Mouse (Mus musculus) neural tube, embryonic 14.5 days (tissue): ENCODE measurements around the gene Colgalt2. TPM values are rescaled to one million over a fixed set of nuclear protein-coding genes. Genes with fewer than 3 reads are reported as not detected.
"Not testable (repeated sequence)": the region's sequence is repeated elsewhere in the genome, so short reads cannot be mapped to it uniquely, and the experiment has no call there.

Source experiments
- ATAC-seq: fragments of 200-750 bp; cut with Nextera tagmentation; 2 replicates; pipeline ENCODE4 v1.8.0; 2017; ENCODE audit warnings: low read depth, mild to moderate bottlenecking, moderate TSS enrichment, moderate library complexity
- H3K27ac ChIP-seq: fragments of 300-500 bp; sonication (generic); 2 replicates; pipeline ENCODE4 v1.5.1; 2014; ENCODE audit warnings: low read depth, mild to moderate bottlenecking, control low read depth, low read length, moderate library complexity, mixed read lengths
- H3K27me3 ChIP-seq: fragments of 300-500 bp; sonication (generic); 2 replicates; pipeline ENCODE4 v1.6.1; 2014; ENCODE audit warnings: low read length; ENCODE audit not compliant: control insufficient read depth, insufficient read depth
- H3K36me3 ChIP-seq: fragments of 300-500 bp; sonication (generic); 2 replicates; pipeline ENCODE4 v1.6.1; 2014; ENCODE audit warnings: low read length, mixed read lengths; ENCODE audit not compliant: control insufficient read depth, insufficient read depth
- H3K4me1 ChIP-seq: fragments of 300-500 bp; sonication (generic); 2 replicates; pipeline ENCODE4 v1.6.1; 2014; ENCODE audit warnings: low read length; ENCODE audit not compliant: control insufficient read depth, insufficient read depth
- H3K4me2 ChIP-seq: fragments of 300-500 bp; sonication (generic); 2 replicates; pipeline ENCODE4 v1.6.1; 2014; ENCODE audit warnings: mild to moderate bottlenecking, low read depth, low read length, control low read depth
- H3K4me3 ChIP-seq: fragments of 300-500 bp; sonication (generic); 2 replicates; pipeline ENCODE4 v1.5.1; 2014; ENCODE audit warnings: low read depth, low read length, control low read depth, mixed read lengths
- H3K9ac ChIP-seq: fragments of 300-500 bp; sonication (generic); replicated peaks from 2 replicates; pipeline ENCODE4 v1.6.1; 2014; ENCODE audit warnings: low read depth, mild to moderate bottlenecking, control low read depth, low read length, mixed read lengths
- H3K9me3 ChIP-seq: fragments of 300-500 bp; sonication (generic); 2 replicates; pipeline ENCODE4 v1.6.1; 2016; ENCODE audit warnings: low read length; ENCODE audit not compliant: control insufficient read depth
- WGBS: fragments of 180-500 bp; shearing (Covaris S2); extraction: QIAGEN DNeasy Blood & Tissue Kit; methylation state at CpG from one replicate; pipeline ENCODE4 v1.1.7; 2014; 5-methylcytosine and 5-hydroxymethylcytosine counted together
- polyA plus RNA-seq: library from polyadenylated mRNA; unstranded; fragments of >200 nt; fragmentation: Nextera tagmentation; extraction: Ambion mirVana; gene quantifications from 2 replicates; pipeline ENCODE4 v1.2.1, GENCODE M21; 2014

Gene Colgalt2
- 4.2 and 4.8 TPM in 2 replicates for polyA plus RNA-seq

DNA sequence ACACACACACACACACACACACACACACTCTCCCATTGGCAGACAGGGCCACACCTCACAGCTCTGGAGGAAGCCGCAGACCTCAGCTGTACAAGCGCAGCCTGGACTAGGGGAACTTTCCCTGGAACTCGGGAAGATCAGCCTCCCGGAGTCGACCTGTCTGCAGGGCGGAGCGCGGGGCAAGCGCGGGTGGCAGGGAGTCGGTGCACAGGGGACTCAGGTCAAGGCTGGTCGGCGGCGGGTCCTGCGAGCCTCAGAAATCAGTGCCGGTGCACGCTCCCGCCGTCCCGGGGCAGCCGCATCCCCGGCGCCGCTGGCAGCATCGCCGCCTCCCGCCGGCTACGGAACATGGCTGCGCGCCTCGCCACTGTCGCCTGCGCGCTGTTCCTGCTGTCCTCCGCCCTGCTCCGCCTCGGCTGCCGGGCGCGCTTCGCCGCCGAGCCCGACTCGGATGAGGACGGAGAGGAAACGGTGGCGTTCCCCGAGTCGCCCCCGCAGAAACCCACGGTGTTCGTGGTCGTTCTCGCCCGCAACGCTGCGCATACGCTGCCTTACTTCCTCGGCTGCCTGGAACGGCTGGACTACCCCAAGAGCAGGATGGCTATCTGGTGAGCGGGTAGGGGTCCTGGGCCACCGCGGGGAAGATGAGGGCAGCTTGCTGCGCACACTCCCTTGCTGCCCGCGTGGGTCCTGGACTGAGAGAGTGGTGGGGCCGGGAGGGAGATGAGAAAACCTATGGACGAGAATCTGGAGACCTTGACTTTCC, at the start of gene Colgalt2:
Colgalt2 (plus strand) TSS at position 41 of the 766 bp plus-strand sequence.
- Histone ChIP-seq H3K36me3 (no peaks in the 10 kb centered on the region), H3K27ac (no peak within 1 kb of the TSS), H3K27me3 (no peaks in the 10 kb centered on the region), H3K4me1 (no peaks in the 10 kb centered on the region), H3K4me3 (peak within 1 kb of the TSS; percentile 65), H3K9me3 (no peaks in the 10 kb centered on the region), H3K9ac (peak within 1 kb of the TSS; percentile 65), H3K4me2 (peak within 1 kb of the TSS; percentile 56)
- ATAC-seq, result peak; percentile 81
- under 1% methylated on average over 66 of the region's 70 CpGs for WGBS

DNA sequence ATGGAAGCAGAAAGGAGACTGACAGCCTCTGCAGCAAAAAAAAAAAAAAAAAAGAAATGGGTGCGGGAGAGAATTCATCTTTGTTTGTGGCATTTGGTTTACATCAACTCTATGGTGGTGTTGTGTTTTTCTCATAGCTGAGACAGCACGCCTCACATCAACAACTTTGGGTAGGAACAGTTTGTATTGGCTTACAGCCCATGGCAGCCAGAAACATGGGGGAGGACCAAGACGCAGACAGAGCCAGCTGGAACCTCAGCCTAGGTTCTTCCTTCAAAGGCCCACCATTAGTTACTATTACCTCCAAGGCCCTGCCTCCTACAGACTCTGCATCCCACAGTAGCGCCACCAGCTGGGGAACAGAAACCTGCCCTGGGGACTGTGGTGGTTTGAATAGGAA, 42.9 kb upstream of the Colgalt2 start:
- no peaks in the 10 kb centered on the region for H3K4me1 ChIP-seq
- 87% methylated on average over 4 of the region's 4 CpGs for WGBS

DNA sequence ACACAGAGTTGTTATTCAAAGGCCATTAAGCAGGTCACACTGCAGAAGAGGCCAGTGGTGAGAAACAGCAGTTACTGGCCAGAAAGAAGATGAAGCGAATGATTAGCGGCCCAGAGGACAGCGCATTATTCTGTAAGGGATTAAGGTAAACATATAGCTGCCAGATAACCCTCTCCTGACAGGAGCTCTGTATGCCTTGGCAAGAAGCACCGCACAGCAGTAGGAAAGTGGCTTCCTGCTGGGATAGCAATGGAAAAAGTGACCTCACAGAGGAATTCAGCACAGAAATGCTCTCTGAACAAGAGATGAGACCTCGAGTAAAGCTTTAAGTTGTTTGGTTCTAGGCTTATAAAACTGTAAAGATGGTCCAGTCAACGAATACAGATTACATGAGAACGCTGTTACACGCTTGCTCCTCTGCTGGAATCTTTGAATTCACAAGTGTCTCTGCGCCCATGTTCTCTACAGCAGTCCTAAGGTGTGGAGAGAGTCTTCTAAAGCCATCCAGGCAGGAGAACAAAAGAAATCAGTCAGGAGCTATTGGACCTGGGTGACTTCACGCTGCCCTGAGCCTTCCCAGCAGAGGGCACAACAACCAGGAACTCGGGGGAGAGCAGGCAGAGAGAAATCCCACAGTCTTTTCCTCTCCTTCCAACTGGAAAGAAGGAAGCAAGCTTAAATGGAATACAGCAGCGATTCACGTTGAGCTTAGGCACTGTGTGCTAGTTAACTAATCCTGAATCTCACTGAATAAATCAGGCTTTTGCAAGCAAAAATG, 31.1 kb upstream of the Colgalt2 start:
- Histone ChIP-seq H3K27me3 (no peaks in the 10 kb centered on the region), H3K36me3 (no peaks in the 10 kb centered on the region), H3K27ac (no peak overlapping the region), H3K9me3 (no peaks in the 10 kb centered on the region), H3K4me3 (no peak overlapping the region), H3K9ac (no peak overlapping the region), H3K4me1 (no peaks in the 10 kb centered on the region), H3K4me2 (no peak overlapping the region)
- 51% methylated on average over 13 of the region's 13 CpGs for WGBS
- no peak for ATAC-seq

More for the DNA sequence above, 42.9 kb upstream of the Colgalt2 start:
- no peak for ATAC-seq
- no peak overlapping the region for H3K9ac ChIP-seq
- H3K27me3 ChIP-seq, result no peaks in the 10 kb centered on the region
- no peaks in the 10 kb centered on the region for H3K36me3 ChIP-seq
- H3K9me3 ChIP-seq, result no peaks in the 10 kb centered on the region
- no peak overlapping the region for H3K27ac ChIP-seq
- no peak overlapping the region for H3K4me2 ChIP-seq
- no peak overlapping the region for H3K4me3 ChIP-seq

DNA sequence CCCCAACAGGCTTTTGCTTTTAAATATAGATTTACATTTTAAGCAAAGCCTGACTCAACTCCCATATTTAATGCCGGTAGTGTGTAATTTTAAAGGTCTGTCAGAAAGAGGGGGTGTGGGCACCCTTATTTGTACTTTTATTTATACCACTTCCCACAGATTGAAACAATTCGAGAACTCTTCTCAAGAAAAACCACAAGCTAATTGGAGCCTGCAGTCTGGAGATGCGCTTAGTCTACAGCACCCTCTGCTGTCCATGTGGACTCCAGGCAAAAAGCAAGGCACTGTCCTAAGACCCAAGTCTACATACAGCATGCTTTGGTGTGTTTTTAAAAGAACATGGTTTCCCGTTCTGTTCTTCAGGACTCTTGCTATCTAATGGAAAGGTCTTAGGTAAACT, 30.5 kb upstream of the Colgalt2 start:
- Histone ChIP-seq H3K4me3 (no peak overlapping the region), H3K36me3 (no peaks in the 10 kb centered on the region), H3K27ac (no peak overlapping the region), H3K4me2 (no peak overlapping the region), H3K27me3 (no peaks in the 10 kb centered on the region), H3K9me3 (no peaks in the 10 kb centered on the region), H3K9ac (no peak overlapping the region), H3K4me1 (no peaks in the 10 kb centered on the region)
- 33% methylated on average over 4 of the region's 4 CpGs for WGBS
- peak; percentile 61; the same call in 1 of the 2 replicates for ATAC-seq

DNA sequence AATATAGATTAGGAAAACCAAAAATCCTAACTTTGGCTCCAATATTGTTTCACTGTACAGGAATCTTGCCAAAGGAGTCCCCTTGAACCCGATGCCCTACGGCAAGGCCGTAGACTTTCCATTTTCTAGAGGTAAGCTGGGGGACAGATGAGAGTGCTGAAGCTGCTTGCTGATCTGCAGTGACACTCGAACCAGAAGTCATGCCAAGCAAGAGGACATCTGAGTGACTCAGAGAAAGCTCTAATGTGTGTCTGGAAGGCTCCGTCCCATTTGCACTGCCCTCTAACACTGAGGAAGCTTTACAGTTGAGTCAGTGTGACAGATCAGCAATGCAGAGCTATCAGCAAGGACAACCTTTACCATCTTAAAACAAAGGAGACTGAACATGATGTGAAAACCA, 21.3 kb upstream of the Colgalt2 start:
- ATAC-seq, result no peak
- no peaks in the 10 kb centered on the region for H3K27me3 ChIP-seq
- H3K9me3 ChIP-seq, result no peaks in the 10 kb centered on the region
- H3K4me3 ChIP-seq, result no peak overlapping the region
- H3K27ac ChIP-seq, result no peak overlapping the region
- no peak overlapping the region for H3K9ac ChIP-seq
- H3K4me1 ChIP-seq, result no peaks in the 10 kb centered on the region
- WGBS, result 94% methylated on average over 5 of the region's 5 CpGs
- H3K36me3 ChIP-seq, result no peaks in the 10 kb centered on the region
- no peak overlapping the region for H3K4me2 ChIP-seq

DNA sequence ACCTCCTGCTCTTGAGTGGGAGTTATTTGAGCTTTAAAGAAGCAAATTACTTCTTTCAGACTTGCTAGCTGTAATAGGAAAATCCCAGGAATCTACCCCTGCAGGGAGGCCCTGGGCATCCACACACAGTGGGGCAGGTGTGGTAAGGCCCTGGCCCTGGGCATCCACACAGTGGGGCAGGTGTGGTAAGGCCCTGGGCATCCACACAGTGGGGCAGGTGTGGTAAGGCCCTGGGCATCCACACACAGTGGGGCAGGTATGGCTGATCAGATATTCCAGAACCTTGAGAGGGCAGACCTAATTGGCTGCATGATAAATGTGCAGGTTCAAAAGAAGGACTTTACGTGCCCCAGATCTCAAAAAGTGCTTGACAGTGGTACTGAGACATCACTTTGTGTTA, 15.0 kb upstream of the Colgalt2 start:
- H3K27me3 ChIP-seq, result no peaks in the 10 kb centered on the region
- 97% methylated on average over 1 of the region's 1 CpGs for WGBS

DNA sequence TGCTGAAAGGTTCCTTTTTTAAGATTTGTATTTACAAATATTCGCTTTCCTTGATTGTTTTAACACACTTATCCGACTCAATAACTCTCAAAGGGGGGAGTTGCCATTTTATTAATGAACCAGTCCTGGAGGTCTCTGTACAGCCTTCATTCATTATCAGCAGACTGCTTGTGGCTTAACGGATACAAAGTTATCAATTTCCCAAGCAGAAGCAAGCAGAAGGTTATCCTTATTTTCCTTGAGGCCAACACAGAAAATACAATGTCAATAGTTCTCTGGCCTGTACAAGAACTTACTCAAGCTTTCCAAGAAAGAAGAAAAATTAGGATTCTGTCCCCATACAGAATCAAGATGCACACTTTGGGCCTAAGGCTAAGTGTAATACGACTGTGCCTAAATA, 13.9 kb upstream of the Colgalt2 start:
- ATAC-seq, H3K4me1 ChIP-seq, H3K9me3 ChIP-seq, H3K36me3 ChIP-seq, H3K27me3 ChIP-seq, H3K27ac ChIP-seq: not testable (repeated sequence)
- Histone ChIP-seq H3K4me2 (peak overlapping the region; percentile 73), H3K4me3 (peak overlapping the region; percentile 69), H3K9ac (peak overlapping the region; percentile 62)
- 18% methylated on average over 2 of the region's 4 CpGs for WGBS

More for the DNA sequence above, 15.0 kb upstream of the Colgalt2 start:
- H3K4me1 ChIP-seq, result no peaks in the 10 kb centered on the region
- H3K4me3 ChIP-seq, result no peak overlapping the region
- no peak overlapping the region for H3K27ac ChIP-seq
- H3K36me3 ChIP-seq, result no peaks in the 10 kb centered on the region
- no peaks in the 10 kb centered on the region for H3K9me3 ChIP-seq
- ATAC-seq, result no peak
- H3K9ac ChIP-seq, result no peak overlapping the region
- H3K4me2 ChIP-seq, result no peak overlapping the region

DNA sequence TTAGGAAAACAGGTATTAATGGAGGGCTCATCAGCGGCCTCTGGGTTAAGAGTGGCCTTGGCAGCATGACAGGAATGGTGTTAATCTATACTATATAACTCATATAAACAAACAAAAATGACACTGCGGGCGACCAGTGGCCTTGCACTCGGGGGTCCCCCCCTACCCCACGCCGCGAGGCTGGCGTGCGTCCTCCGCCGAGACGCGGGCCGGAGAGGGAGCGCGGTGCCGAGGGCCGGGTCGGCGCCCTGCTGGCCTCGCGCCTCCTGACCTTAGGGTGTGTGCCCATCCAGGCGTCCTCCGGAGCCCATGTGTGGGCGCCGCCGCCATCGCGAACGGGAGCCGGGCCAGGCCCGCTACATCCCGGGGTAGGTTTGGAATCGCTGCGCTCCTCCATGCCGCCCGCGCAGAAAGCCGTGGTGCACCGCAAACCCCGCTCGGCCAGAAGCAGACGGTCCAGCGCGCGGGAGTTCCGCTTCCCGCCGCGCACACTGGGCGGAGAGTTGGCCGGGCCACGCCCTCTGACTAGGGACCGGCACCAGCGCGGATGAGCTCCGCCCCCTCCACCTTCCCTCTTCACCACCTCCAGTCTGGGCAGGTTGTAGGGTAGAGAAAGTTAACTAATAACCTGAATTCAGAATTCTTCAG, 13.3 kb upstream of the Colgalt2 start, which contains the start of gene Tsen15:
Tsen15 (minus strand) TSS at position 501 of the 648 bp plus-strand sequence.
- peak within 1 kb of the TSS; percentile 62 for H3K9ac ChIP-seq
- no peaks in the 10 kb centered on the region for H3K36me3 ChIP-seq
- no peak within 1 kb of the TSS for H3K27ac ChIP-seq
- no peaks in the 10 kb centered on the region for H3K4me1 ChIP-seq
- under 1% methylated on average over 57 of the region's 57 CpGs for WGBS
- H3K9me3 ChIP-seq, result no peaks in the 10 kb centered on the region
- H3K4me3 ChIP-seq, result peak within 1 kb of the TSS; percentile 69
- no peaks in the 10 kb centered on the region for H3K27me3 ChIP-seq
- peak within 1 kb of the TSS; percentile 73 for H3K4me2 ChIP-seq
- peak; percentile 96 for ATAC-seq
